Mouse (Mus musculus) hindbrain, embryonic 12.5 days (tissue): ENCODE measurements around the gene Magix. TPM values are rescaled to one million over a fixed set of nuclear protein-coding genes. Genes with fewer than 3 reads are reported as not detected.

Experiments
- ATAC-seq: fragments of 200-750 bp; cut with Nextera tagmentation; 2 replicates; pipeline ENCODE4 v1.8.0; 2017; ENCODE audit warnings: moderate TSS enrichment; ENCODE audit not compliant: low FRiP score
- H3K27ac ChIP-seq: fragments of 300-500 bp; sonication (generic); 2 replicates; pipeline ENCODE4 v1.5.1; 2016; ENCODE audit warnings: mild to moderate bottlenecking
- H3K27me3 ChIP-seq: fragments of 300-500 bp; sonication (generic); 2 replicates; pipeline ENCODE4 v1.6.1; 2016; ENCODE audit warnings: mild to moderate bottlenecking
- H3K36me3 ChIP-seq: fragments of 300-500 bp; sonication (generic); 2 replicates; pipeline ENCODE4 v1.6.1; 2016; ENCODE audit warnings: mild to moderate bottlenecking
- H3K4me1 ChIP-seq: fragments of 300-500 bp; sonication (generic); 2 replicates; pipeline ENCODE4 v1.6.1; 2016
- H3K4me2 ChIP-seq: fragments of 300-500 bp; sonication (generic); replicated peaks from 2 replicates; pipeline ENCODE4 v1.6.1; 2016; ENCODE audit warnings: mild to moderate bottlenecking
- H3K4me3 ChIP-seq: fragments of 300-500 bp; sonication (generic); 2 replicates; pipeline ENCODE4 v1.5.1; 2016; ENCODE audit warnings: mild to moderate bottlenecking
- H3K9ac ChIP-seq: fragments of 300-500 bp; sonication (generic); 2 replicates; pipeline ENCODE4 v1.6.1; 2016; ENCODE audit warnings: mild to moderate bottlenecking, moderate library complexity
- H3K9me3 ChIP-seq: fragments of 300-500 bp; sonication (generic); replicated peaks from 2 replicates; pipeline ENCODE4 v1.6.1; 2016; ENCODE audit warnings: mild to moderate bottlenecking
- WGBS: fragments of 180-500 bp; shearing (Covaris S2); methylation state at CpG from one replicate; pipeline ENCODE4 v1.1.7; 2016; 5-methylcytosine and 5-hydroxymethylcytosine counted together
- polyA plus RNA-seq: library from polyadenylated mRNA; unstranded; fragments of >200 nt; fragmentation: Nextera tagmentation; extraction: Ambion mirVana; gene quantifications from 2 replicates; pipeline ENCODE4 v1.2.1, GENCODE M21; 2016

Magix gene
- polyA plus RNA-seq, 1 experiment from 2014 or later, result 0.50 TPM

DNA sequence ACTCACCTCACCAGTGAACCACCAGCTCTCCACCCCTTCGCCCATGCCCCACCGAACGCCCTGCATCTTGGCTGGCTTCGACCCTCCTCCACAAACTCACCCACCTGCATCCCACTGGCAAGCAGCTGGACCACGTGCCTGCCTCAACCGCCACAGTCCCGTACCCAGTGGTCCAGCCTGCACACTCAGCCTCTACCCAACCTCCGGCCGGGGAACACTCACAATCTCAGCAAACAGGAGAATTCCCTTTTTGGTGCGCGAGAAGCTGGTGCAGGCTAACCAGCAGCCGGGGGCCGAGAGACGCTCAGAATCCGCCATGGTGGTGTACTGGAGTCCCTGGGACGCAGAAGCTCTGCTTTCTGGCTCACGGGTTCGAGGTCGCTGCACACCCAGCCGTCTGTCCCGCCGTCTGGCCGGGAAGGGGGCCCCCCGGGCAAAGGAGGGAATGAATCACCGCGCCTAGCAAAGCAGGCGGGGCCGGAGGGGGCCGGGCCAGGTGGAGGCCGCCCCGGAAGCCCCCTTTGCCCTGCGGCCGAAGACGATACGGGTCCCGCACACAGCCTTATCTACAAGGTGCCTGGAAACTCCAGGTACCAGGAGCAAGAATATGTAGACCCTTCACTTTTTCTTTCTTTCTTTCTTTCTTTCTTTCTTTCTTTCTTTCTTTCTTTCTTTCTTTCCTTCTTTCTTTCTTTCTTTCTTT, 10.0 kb downstream of the Magix start, which contains the start of gene Plp2:
Gene Plp2, minus strand, starts transcription at position 470 of the 703 bp plus-strand sequence.
- peak; percentile 47; the same call in 1 of the 2 replicates for ATAC-seq
- H3K27me3 ChIP-seq, result peaks cover 4% of the 10 kb centered on the region; the same call in 1 of the 2 replicates
- WGBS, result 25% methylated on average over 36 of the region's 36 CpGs
- H3K27ac ChIP-seq, result no peak within 1 kb of the TSS
- peak within 1 kb of the TSS; percentile 52 for H3K4me2 ChIP-seq
- H3K4me1 ChIP-seq, result no peaks in the 10 kb centered on the region
- H3K36me3 ChIP-seq, result 0 out of 2 replicates have a peak, but pooled peaks cover 2% of the 10 kb centered on the region
- H3K9ac ChIP-seq, result peak within 1 kb of the TSS; percentile 23; the same call in 1 of the 2 replicates
- H3K9me3 ChIP-seq, result no peaks in the 10 kb centered on the region
- H3K4me3 ChIP-seq, result peak within 1 kb of the TSS; percentile 36

DNA sequence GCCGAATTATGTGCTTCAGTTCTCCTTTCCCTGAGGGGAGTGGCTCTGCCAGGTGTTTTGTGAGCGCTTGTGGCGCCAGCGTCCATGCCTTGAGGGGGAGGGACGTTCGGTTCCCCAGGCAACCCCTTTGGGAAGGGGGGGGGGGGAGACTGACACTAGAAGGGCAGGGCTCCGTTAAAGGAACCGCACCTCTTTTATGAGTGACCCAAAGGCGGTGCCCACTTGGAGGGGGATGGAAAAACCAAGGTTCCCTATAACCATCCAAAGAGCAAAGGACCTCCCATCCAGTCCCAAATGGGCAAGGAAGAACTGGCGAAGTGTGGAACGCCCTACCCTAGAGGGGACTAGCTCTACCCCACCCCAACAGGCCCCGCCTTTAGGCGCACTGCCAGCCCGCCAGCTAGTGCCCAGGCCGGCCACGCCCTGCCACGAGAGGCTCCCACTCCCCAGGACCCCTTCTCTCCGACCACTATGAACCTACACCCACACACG, 10.6 kb downstream of the Magix start:
- Histone ChIP-seq H3K4me3 (peak overlapping the region; percentile 36), H3K4me2 (peak overlapping the region; percentile 52), H3K9ac (peak overlapping the region; percentile 13; the same call in 1 of the 2 replicates), H3K9me3 (no peaks in the 10 kb centered on the region), H3K27me3 (peaks cover 4% of the 10 kb centered on the region; the same call in 1 of the 2 replicates), H3K4me1 (no peaks in the 10 kb centered on the region), H3K36me3 (0 out of 2 replicates have a peak, but pooled peaks cover 2% of the 10 kb centered on the region), H3K27ac (no peak overlapping the region)
- ATAC-seq, result peak; percentile 79
- WGBS, result 32% methylated on average over 15 of the region's 19 CpGs

DNA sequence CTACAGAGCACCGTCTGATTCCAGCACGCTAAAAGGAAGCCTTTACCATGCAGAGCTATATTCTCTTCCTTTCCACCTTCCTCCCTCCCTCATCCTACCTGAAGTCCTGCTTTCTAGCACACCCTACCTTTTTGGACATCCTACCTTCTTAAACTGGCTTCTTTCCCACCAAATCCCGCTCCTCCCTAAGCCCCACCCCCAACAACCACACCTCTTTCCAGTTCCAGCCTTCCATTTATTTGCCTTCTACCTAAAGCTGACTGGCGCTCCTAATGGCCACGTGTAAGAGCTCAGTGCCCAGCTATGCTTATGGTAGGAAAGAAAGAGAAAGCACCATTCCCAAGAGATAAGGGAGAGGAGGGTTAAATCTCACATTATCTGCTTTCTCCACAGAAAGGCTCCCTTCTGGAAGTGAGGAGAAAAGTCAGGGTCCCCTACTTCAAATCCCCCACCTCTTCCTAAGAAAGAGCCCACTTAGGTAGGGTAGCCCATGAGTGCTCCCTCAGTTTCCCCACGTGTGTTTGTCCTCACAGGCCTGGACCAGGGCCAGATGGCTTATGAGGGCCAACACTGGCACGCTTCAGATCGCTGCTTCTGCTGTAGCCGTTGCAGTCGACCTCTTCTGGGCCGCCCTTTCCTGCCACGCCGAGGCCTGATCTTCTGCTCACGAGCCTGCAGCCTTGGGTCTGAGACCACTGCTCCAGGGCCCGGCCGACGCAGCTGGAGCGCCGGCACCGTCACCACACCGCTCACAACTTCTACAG, 15.1 kb downstream of the Magix start:
- no peak for ATAC-seq
- H3K9me3 ChIP-seq, result no peaks in the 10 kb centered on the region
- no peaks in the 10 kb centered on the region for H3K27me3 ChIP-seq
- H3K4me1 ChIP-seq, result no peaks in the 10 kb centered on the region
- H3K4me2 ChIP-seq, result no peak overlapping the region
- no peak overlapping the region for H3K27ac ChIP-seq
- WGBS, result 78% methylated on average over 21 of the region's 21 CpGs
- H3K36me3 ChIP-seq, result 0 out of 2 replicates have a peak, but pooled peaks cover 2% of the 10 kb centered on the region
- H3K4me3 ChIP-seq, result no peak overlapping the region
- H3K9ac ChIP-seq, result no peak overlapping the region

DNA sequence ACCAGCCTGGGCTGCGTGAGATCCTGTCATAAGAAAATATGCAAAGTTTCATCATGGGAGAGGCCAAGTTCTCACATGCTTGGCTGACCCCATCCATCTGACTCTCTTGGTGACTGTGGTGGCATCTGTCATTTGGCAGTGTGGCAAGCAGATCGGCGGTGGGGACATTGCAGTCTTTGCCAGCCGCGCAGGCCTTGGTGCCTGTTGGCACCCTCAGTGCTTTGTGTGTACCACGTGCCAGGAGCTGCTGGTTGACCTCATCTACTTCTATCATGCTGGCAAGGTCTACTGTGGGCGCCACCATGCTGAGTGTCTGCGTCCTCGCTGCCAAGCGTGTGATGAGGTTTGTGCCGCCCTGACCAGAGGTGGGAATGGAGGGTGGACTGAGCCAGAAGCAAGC, 16.3 kb downstream of the Magix start:
- Histone ChIP-seq H3K27me3 (no peaks in the 10 kb centered on the region), H3K4me1 (no peaks in the 10 kb centered on the region), H3K9ac (no peak overlapping the region), H3K27ac (no peak overlapping the region), H3K4me3 (no peak overlapping the region), H3K4me2 (no peak overlapping the region), H3K36me3 (0 out of 2 replicates have a peak, but pooled peaks cover 2% of the 10 kb centered on the region), H3K9me3 (no peaks in the 10 kb centered on the region)
- 85% methylated on average over 11 of the region's 11 CpGs for WGBS
- ATAC-seq, result no peak

DNA sequence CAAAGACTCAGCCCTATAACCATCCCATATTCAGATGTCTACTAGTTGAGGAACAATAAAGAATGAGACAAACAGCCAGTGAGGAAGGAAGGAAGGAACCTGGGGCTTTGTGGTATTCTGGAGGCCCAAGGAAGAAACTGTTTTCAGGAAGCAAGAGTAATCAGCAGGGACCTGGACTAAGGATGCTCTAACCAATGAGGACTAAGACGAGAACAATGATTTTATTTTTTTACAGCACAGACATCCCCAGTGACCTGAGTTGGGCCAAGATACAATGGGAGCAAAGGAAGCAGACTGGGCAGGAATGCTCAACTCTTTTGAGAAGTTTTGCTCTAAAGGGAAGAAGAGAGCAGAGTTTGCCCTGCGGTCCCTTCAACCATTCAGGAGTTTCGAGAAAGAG, 18.1 kb downstream of the Magix start:
- Histone ChIP-seq H3K9ac (no peak overlapping the region), H3K27me3 (no peaks in the 10 kb centered on the region), H3K4me3 (no peak overlapping the region), H3K27ac (no peak overlapping the region), H3K4me2 (no peak overlapping the region), H3K9me3 (0 out of 2 replicates have a peak, but pooled peaks cover 4% of the 10 kb centered on the region), H3K4me1 (peaks cover 5% of the 10 kb centered on the region; the same call in 1 of the 2 replicates), H3K36me3 (0 out of 2 replicates have a peak, but pooled peaks cover 2% of the 10 kb centered on the region)
- 90% methylated on average over 3 of the region's 3 CpGs for WGBS
- no peak for ATAC-seq

DNA sequence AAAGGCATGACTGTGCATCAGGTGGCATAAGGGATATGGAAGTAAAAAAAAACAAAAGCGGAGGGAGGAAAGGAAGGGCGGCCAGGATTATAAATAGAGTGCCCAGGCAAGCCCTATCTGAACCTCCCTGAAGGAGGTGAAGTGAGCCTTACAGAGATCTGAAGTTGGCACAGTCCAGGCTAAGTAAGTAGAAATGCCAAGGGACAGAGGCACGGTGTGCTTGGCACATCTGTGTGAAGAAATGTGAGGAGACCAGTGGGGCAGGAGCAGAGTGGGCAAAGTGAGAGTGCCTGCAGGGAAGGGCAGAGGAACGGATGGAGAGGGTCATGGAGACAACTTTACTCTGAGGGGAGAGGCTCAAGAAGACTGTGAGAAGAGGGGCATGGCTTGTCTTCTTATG, 20.0 kb downstream of the Magix start:
- WGBS, result 70% methylated on average over 4 of the region's 4 CpGs
- Histone ChIP-seq H3K4me2 (no peak overlapping the region), H3K9ac (no peak overlapping the region), H3K4me3 (no peak overlapping the region), H3K36me3 (no peaks in the 10 kb centered on the region), H3K9me3 (0 out of 2 replicates have a peak, but pooled peaks cover 4% of the 10 kb centered on the region), H3K27me3 (no peaks in the 10 kb centered on the region), H3K4me1 (peaks cover 5% of the 10 kb centered on the region; the same call in 1 of the 2 replicates), H3K27ac (no peak overlapping the region)
- ATAC-seq, result no peak

DNA sequence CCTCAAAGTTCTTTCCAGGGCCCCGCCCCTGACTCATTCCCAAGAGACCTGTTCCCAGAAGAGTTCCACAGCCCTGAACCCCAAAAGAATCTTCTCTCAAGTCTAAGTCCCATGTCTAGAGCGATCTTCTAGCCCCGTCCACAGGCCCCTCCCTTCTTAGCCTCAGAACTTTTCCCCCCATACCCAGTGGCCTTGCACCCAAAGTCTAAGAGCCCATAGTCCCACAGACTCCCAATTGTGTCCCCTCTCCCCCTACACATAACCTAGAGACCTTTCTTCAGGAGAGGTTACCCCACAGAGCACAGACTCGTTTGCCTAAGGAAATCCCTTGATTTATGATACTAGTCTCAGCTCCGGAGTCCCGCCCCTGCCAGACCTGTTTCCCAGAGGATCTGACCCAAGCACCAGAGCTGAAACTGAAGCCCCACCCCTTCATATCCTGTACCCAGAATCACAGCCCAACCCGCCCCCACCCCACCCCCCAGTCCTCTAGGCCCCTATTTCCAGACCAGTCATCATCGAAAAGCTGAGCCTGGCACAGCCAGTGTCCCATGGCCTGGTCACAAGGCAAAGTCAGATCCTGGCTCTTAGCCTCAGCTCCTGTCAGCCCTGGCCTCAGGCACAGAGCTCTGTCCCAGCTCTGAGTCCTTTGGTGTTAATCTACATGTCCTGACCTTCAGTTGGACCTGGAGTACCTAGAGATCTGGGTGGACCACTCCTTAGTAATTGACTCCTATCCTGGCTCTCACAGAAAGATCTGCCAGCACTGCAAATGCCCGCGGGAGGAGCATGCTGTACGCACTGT, 22.1 kb downstream of the Magix start:
- no peak for ATAC-seq
- H3K4me3 ChIP-seq, result no peak overlapping the region
- no peak overlapping the region for H3K9ac ChIP-seq
- no peaks in the 10 kb centered on the region for H3K36me3 ChIP-seq
- 59% methylated on average over 11 of the region's 11 CpGs for WGBS
- H3K4me2 ChIP-seq, result peak overlapping the region; percentile 47; the same call in 1 of the 2 replicates
- 0 out of 2 replicates have a peak, but pooled peaks cover 4% of the 10 kb centered on the region for H3K9me3 ChIP-seq
- no peaks in the 10 kb centered on the region for H3K27me3 ChIP-seq
- H3K4me1 ChIP-seq, result peaks cover 5% of the 10 kb centered on the region; the same call in 1 of the 2 replicates
- no peak overlapping the region for H3K27ac ChIP-seq

DNA sequence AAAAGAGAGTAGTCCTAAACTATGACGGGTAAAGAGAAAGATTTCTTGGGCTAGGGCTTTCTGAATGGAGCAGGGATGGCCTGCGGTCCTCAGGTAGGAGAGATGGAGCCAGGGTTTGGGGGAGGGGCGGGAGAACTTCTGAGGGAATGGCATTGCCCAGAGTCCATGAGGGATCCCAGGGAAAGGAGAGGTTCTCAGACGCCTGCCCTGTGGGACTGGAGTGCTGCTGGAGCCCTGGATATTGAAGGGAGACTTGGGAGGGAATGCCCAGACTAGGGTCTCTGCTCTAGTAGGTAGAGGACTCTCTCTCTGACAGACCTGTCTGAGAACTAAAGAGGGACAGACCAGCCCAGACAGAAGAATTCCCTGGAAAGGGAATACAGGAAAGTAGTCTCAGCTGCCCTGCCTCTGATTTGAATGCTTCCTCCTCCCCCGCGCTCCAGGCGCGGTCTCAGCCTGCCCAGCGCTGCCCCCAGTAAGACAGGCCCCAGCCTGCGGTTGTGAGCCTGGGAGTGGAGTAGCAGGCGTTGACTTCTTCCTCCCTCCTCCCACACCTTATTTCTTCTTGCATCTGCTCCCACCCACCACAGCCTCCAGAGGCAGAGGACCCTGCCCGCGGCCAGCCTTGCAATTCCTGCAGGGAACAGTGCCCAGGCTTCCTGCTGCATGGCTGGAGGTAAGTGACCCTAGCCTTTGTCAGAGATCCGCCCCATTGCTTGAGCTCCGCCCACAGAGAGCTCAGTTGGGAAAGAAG, 22.8 kb downstream of the Magix start:
- ATAC-seq, result 0 out of 2 replicates have a peak, but pooled peaks have one; percentile 40
- Histone ChIP-seq H3K27ac (no peak overlapping the region), H3K4me3 (no peak overlapping the region), H3K27me3 (no peaks in the 10 kb centered on the region), H3K9me3 (0 out of 2 replicates have a peak, but pooled peaks cover 4% of the 10 kb centered on the region), H3K4me1 (peaks cover 5% of the 10 kb centered on the region; the same call in 1 of the 2 replicates), H3K4me2 (peak overlapping the region; percentile 47; the same call in 1 of the 2 replicates), H3K9ac (0 out of 2 replicates have a peak overlapping the region, but pooled peaks have one; percentile 9), H3K36me3 (no peaks in the 10 kb centered on the region)
- WGBS, result 28% methylated on average over 12 of the region's 15 CpGs

DNA sequence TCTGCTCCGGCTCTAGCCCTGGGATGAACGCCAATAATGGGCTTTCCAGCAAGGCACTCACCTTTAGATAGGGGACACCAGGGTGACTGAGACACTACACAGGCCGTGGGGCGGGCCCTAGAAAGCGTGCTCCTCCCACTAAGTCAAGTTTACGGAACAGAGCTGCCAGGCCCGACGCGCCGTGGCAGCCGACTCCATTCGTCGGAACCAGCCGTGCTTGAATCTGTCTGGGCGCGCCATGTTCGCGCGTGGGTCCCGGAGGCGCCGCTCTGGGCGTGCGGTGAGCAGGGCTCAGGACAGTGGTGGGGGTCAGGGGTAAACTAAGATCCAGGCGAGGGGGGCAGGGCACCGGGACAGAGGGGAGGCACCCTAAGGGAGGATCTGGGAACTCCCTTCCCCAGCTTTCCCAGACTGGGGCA, 23.8 kb downstream of the Magix start, which contains the start of gene Prickle3:
Gene Prickle3, plus strand, starts transcription at position 40 of the 419 bp plus-strand sequence.
- WGBS, result 27% methylated on average over 26 of the region's 26 CpGs
- peak within 1 kb of the TSS; percentile 47 for H3K4me2 ChIP-seq
- no peak within 1 kb of the TSS for H3K27ac ChIP-seq
- ATAC-seq, result no peak
- H3K9ac ChIP-seq, result 0 out of 2 replicates have a peak within 1 kb of the TSS, but pooled peaks have one; percentile 32
- peaks cover 5% of the 10 kb centered on the region; the same call in 1 of the 2 replicates for H3K4me1 ChIP-seq
- H3K9me3 ChIP-seq, result 0 out of 2 replicates have a peak, but pooled peaks cover 4% of the 10 kb centered on the region
- peak within 1 kb of the TSS; percentile 29 for H3K4me3 ChIP-seq
- no peaks in the 10 kb centered on the region for H3K27me3 ChIP-seq
- no peaks in the 10 kb centered on the region for H3K36me3 ChIP-seq

DNA sequence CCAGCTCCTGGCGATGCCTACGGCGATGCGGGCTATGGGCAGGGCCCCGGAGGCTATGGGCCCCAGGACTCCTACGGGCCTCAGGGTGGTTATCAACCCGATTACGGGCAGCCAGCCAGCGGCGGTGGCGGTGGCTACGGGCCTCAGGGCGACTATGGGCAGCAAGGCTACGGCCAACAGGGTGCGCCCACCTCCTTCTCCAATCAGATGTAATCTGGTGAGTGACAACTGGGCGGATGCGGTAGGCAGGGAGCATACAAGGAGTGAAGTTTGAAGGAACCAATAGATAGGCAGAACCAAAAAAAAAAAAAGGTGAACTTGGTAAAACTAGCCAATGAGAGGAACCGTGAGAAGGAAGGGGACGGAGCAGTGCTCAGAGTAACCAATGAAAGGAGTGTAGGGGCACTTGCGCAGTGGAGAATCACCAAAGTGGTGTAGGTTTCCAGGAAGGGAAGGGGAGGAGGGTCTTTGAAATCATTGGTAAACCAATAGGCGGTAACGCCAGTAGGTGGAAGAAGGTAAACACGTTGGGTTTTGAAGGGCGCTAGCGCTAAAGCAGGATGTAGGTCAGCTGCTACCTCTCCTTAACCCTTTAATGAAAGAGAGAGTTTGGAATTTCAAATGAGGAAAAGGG, 32.3 kb downstream of the Magix start:
- ATAC-seq, result peak; percentile 96
- Histone ChIP-seq H3K36me3 (no peaks in the 10 kb centered on the region), H3K4me2 (peak overlapping the region; percentile 53), H3K4me1 (no peaks in the 10 kb centered on the region), H3K9ac (peak overlapping the region; percentile 55), H3K27me3 (no peaks in the 10 kb centered on the region), H3K27ac (peak overlapping the region; percentile 74), H3K4me3 (peak overlapping the region; percentile 35), H3K9me3 (no peaks in the 10 kb centered on the region)
- 19% methylated on average over 25 of the region's 25 CpGs for WGBS
